Mouse (Mus musculus): ENCODE measurements around the gene Gm45799.

The Gm45799 gene

GRCm38 (mm10) chr7:105640233-105640893 is at the start of gene Gm45799, which contains the start of gene Arfip2:
TSS of gene Gm45799 (plus strand) at chr7:105640552.
TSS of gene Arfip2 (minus strand) at chr7:105640416.
- peak; percentile 97 for DNase-seq (ENCODE audit: low spot score in 2 of 2)

- peak; percentile 43 to 48 for DNase-seq (ENCODE audit: low spot score in 2 of 2)
Measured at GRCm38 (mm10) chr7:105602860-105603623, 37.3 kb upstream of the Gm45799 start.

DNA sequence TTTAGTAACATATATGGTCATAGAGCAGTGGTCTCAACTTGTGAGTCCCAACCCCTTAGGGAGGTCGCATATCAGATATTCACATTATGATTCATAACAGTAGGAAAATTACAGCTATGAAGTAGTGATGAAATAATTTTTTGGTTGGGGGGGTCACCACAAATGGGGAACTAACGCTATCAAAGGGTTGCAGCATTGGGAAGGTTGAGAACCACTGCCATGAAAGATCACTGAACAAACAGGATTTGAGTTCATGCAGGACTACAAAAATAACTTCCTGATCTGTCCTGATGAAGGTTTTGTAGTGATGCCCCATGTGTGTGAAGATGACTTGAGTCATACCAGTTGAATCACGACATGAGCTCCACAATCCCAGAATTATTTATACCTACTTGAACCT is 31.9 kb upstream of the Gm45799 start:
- no peak for DNase-seq (ENCODE audit: low spot score in 2 of 2)

DNA sequence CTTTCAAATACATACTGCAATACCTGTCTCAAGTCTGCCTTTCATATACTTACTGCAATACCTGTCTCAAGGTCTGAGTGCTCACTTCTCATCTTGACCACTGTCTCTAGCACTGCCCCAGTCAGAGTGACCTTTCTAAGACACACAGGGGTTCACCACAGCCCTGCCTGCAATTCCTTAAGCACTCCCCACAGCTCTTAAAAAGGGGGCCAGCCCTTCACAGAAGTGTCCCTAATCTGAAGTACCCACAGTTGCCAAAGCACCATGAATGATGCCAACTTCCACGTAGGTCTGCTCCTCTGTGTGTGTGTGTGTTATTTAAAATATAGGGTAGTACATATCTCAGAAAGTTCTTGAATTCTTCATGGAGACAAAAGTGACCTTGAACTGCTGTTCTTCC is 28.6 kb upstream of the Gm45799 start:
- DNase-seq (ENCODE audit: low spot score in 2 of 2) = no peak

GRCm38 (mm10) chr7:105614400-105614799 is 26.0 kb upstream of the Gm45799 start:
- no peak for DNase-seq (ENCODE audit: low spot score in 2 of 2)

DNA sequence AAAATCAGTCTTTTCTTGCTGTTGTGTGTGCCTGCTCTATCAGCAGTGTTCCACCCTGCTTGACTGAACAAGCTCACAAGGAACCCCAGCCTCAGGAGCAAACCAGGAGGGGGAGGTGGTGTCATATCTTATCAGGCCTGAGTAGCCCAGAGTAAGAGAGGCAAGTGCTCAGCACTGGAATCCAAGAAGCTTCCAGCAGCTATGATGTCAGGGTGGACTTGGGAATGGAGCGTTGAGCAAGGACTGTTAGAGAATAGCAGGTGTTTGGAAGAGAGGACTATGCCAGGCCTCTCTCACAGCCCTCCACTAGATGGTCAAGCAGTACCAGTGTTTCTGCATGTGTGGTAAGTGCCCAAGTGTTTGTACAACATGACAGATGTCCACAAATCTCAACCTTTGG is 24.6 kb upstream of the Gm45799 start:
- no peak for DNase-seq (ENCODE audit: low spot score in 2 of 2)

DNA sequence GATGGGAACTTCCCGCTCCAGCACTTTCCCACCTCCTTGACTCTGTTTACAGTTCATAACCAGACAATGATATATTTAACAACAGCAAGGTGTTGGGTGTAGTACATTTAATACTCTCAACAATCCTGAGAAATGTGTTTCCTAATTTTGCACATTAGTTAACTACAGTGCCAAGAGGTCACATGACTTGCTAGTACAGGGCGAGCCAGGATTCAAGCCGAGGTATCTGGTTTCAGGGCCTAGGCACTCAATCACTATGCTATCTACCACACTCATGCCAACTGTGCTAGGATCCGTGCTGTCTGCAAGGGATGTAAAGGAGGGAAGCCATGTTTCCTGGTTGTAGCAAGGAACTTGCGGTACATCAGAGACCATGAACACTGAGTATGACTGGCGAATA is 23.8 kb upstream of the Gm45799 start:
- DNase-seq (ENCODE audit: low spot score in 2 of 2) = no peak

- no peak for DNase-seq (ENCODE audit: low spot score in 2 of 2)
Measured at GRCm38 (mm10) chr7:105617810-105618209, 22.5 kb upstream of the Gm45799 start.

DNA sequence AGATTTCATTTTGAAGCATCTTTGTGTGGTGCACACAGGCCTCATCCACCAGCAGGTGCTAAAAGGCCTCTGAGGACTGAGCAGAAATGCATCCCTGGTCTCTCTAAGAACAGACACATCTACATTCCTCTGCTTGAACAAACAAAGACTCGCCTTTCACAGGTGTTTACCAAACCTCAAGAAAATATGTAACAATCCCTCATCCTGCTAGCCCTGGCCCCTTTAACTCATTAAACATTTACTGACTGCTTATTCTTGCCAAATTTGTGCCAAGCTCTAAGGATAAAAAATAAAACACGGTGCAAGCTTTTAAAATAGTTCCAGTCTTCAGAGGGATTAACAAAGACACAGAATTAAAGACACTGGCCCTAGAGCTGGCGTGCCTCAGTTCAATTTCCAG is 20.7 kb upstream of the Gm45799 start:
- no peak for DNase-seq (ENCODE audit: low spot score in 2 of 2)

GRCm38 (mm10) chr7:105621053-105621452 is 19.3 kb upstream of the Gm45799 start:
- no peak for DNase-seq (ENCODE audit: low spot score in 2 of 2)

DNA sequence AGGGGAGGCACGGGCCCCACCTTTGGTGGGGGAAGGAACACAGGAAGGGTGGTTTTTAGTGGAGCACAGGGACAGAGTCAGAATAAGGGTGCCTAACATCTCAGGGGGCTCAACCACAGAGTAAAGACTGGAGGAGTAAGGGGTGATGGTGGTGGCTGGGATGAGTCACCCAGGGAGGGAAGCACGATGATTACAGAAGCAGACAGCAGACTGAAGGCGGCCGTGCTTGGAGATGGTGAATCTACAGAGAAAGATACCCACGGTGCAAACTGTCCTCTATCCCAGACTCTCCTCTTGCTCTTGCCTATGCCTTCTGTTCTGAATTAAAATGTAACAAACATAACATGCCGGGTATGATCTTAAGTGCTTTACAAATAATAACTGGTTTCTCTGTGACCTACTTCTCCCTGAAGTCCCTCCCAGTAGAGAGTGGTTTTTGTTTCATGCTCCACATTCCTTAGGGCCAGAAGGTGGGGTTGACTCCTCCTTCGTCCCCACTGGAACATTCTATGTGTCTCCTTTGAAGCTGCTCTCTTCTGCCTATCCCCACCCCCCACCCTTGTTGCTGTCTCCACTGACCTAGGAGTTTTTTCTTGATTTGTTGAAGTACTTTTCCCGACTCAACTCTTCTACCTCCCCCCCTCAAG is 18.6 kb upstream of the Gm45799 start:
- no peak for DNase-seq (ENCODE audit: low spot score in 2 of 2)

- DNase-seq (ENCODE audit: low spot score in 2 of 2) = no peak
Measured at GRCm38 (mm10) chr7:105625397-105625796, 15.0 kb upstream of the Gm45799 start.

- DNase-seq (ENCODE audit: low spot score in 2 of 2) = peak; percentile 35 to 40
Measured at GRCm38 (mm10) chr7:105628633-105629032, 11.7 kb upstream of the Gm45799 start.

- no peak for DNase-seq (ENCODE audit: low spot score in 2 of 2)
Measured at GRCm38 (mm10) chr7:105632551-105632972, 7.8 kb upstream of the Gm45799 start.

- peak; percentile 80 to 84 for DNase-seq (ENCODE audit: low spot score in 2 of 2)
Measured at GRCm38 (mm10) chr7:105633127-105633800, 7.1 kb upstream of the Gm45799 start, which contains the start of gene Trim3. TSS of gene Trim3 (minus strand) at chr7:105633571.

GRCm38 (mm10) chr7:105633801-105634135 is 6.6 kb upstream of the Gm45799 start:
- no peak for DNase-seq (ENCODE audit: low spot score in 2 of 2)

- no peak for DNase-seq (ENCODE audit: low spot score in 2 of 2)
Measured at GRCm38 (mm10) chr7:105634272-105634920, 6.0 kb upstream of the Gm45799 start.

- DNase-seq (ENCODE audit: low spot score in 2 of 2) = no peak
Measured at GRCm38 (mm10) chr7:105635726-105636125, 4.6 kb upstream of the Gm45799 start.

DNA sequence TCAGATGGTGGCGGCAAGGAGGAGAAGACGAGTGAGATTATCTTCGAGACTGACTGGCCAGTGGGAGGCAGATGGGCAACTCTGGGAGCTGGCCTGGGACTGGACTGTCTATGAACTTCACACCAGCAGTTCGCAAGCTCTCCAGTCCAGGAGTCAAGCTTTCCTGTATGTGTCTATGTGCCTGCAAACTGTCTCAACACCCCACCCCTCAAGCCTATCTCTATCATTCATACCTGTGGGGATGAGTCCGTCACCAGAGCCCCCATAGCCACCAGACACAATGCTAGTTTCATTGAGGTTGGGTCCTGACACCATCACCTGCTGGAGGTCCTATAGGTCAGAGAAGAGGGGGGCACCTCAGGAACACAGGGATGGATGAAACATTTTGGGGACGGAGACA is 1.6 kb upstream of the Gm45799 start:
- DNase-seq (ENCODE audit: low spot score in 2 of 2) = no peak

- DNase-seq (ENCODE audit: low spot score in 2 of 2) = no peak
Measured at GRCm38 (mm10) chr7:105639304-105639703, 1.0 kb upstream of the Gm45799 start.

- no peak for DNase-seq (ENCODE audit: low spot score in 2 of 2)
Measured at GRCm38 (mm10) chr7:105639756-105640155, 596 bp upstream of the Gm45799 start, which contains the start of gene Timm10b. TSS of gene Timm10b (plus strand) at chr7:105640056.

GRCm38 (mm10) chr7:105640894-105641255 is 523 bp downstream of the Gm45799 start:
- DNase-seq (ENCODE audit: low spot score in 2 of 2) = peak in 1 of 2 experiments; percentile 16

Measured in spleen, postnatal 36 days (tissue).